Mouse (Mus musculus) left cerebral cortex, postnatal 10 days (tissue): ENCODE measurements around the gene Serpina3f. TPM values are rescaled to one million over a fixed set of nuclear protein-coding genes. Genes with fewer than 3 reads are reported as not detected.
A peak's percentile ranks its signal among the peaks of the same experiment; 100 is the strongest.

Source experiments
- DNase-seq, 2 experiments: peaks; one replicate each; pipeline ENCODE4 v3.0.0; 2021 to 2022; ENCODE audit warnings: low spot score in 2 of 2, mixed read lengths in 1 of 2; ENCODE audit errors: extremely low spot score in 1 of 2
- intact Hi-C: fragments of 180-260 bp; cut with DNase I; formaldehyde crosslinking; loops from one replicate; pipeline ENCODE4 v1.15.1; 2025
- total RNA-seq, 2 experiments: library from RNA; stranded (reverse); gene quantifications; 2 replicates each; pipeline ENCODE4 v1.2.3; 2021

The Serpina3f gene
- total RNA-seq, 2 experiments from 2014 or later, result not detected

GRCm38 (mm10) chr12:104243307-104243706 is 29.0 kb downstream of the Serpina3f start:
- intact Hi-C loops, result no loop called here
- no peak for DNase-seq

GRCm38 (mm10) chr12:104245092-104245491 is 30.7 kb downstream of the Serpina3f start:
- peak; percentile 30 to 36 for DNase-seq
- intact Hi-C loops, result loop anchor here (5.0 kb wide), 1 partner anchor 172 kb away; no protein-coding TSS in a partner anchor

- intact Hi-C loops, result loop anchor here (5.0 kb wide), 1 partner anchor 172 kb away; no protein-coding TSS in a partner anchor
- DNase-seq, result peak in 1 of 2 experiments; percentile 11
These were observed 31.3 kb downstream of the Serpina3f start for GRCm38 (mm10) chr12:104245595-104245994.

- no peak for DNase-seq
- intact Hi-C loops, result loop anchor here (5.0 kb wide), 1 partner anchor 170 kb away; no protein-coding TSS in a partner anchor
These were observed 33.2 kb downstream of the Serpina3f start for GRCm38 (mm10) chr12:104247553-104248002.

GRCm38 (mm10) chr12:104248231-104248630 is 33.9 kb downstream of the Serpina3f start:
- intact Hi-C loops, result loop anchor here (5.0 kb wide), 1 partner anchor 169 kb away; no protein-coding TSS in a partner anchor
- DNase-seq, result no peak

GRCm38 (mm10) chr12:104261041-104261440 is 46.7 kb downstream of the Serpina3f start:
- DNase-seq, result no peak
- intact Hi-C loops, result no loop called here

GRCm38 (mm10) chr12:104262863-104263262 is 48.5 kb downstream of the Serpina3f start, which contains the start of gene Serpina3i:
Gene Serpina3i, plus strand, starts transcription at chr12:104263122.
- intact Hi-C loops, result no loop called here
- no peak for DNase-seq

GRCm38 (mm10) chr12:104266374-104266773 is 52.0 kb downstream of the Serpina3f start:
- DNase-seq, result no peak
- intact Hi-C loops, result no loop called here

Other genes starting within 250 kb of the Serpina3f start
- not detected for gene Serpina11, start 224.6 kb upstream of the Serpina3f start, total RNA-seq
- gene Serpina9, start 200.8 kb upstream of the Serpina3f start, total RNA-seq, result 1 to 10 TPM in 1 of 2 experiments, under 1 TPM in 1; 0.22 to 1.9 TPM
- gene Serpina12, start 170.1 kb upstream of the Serpina3f start, total RNA-seq, result not detected
- not detected for gene Serpina5, start 113.4 kb upstream of the Serpina3f start, total RNA-seq
- not detected for gene Serpina3a, start 101.8 kb upstream of the Serpina3f start, total RNA-seq
- gene Serpina3b, start 86.5 kb upstream of the Serpina3f start, total RNA-seq, result not detected
- gene Serpina3c, start 60.7 kb upstream of the Serpina3f start, total RNA-seq, result not detected
- gene Serpina3g, start 21.7 kb downstream of the Serpina3f start, total RNA-seq, result under 1 TPM; 0.36 to 0.39 TPM
- gene Serpina3i, start 48.6 kb downstream of the Serpina3f start, total RNA-seq, result under 1 TPM in 1 of 2 experiments, not detected in 1; 0.47 TPM
- not detected for gene Serpina3j, start 100.0 kb downstream of the Serpina3f start, total RNA-seq
- not detected for gene Serpina3k, start 123.9 kb downstream of the Serpina3f start, total RNA-seq
- not detected for gene Serpina3m, start 123.9 kb downstream of the Serpina3f start, total RNA-seq
- gene Serpina3n, start 192.2 kb downstream of the Serpina3f start, total RNA-seq, result 1 to 10 TPM; 4.2 to 6.9 TPM